Mouse (Mus musculus) midbrain, embryonic 16.5 days (tissue): ENCODE data around the gene Cbr2. TPM values are rescaled to one million over a fixed set of nuclear protein-coding genes. Genes with fewer than 3 reads are reported as not detected.

ENCODE experiments used
- ATAC-seq: fragments of 200-750 bp; cut with Nextera tagmentation; 2 replicates; pipeline ENCODE4 v1.8.0; 2017; ENCODE audit warnings: moderate TSS enrichment
- H3K27ac ChIP-seq: fragments of 300-500 bp; sonication (generic); 2 replicates; pipeline ENCODE4 v1.5.1; 2014; ENCODE audit warnings: mild to moderate bottlenecking, low read length, mixed read lengths
- H3K27me3 ChIP-seq: fragments of 300-500 bp; sonication (generic); 2 replicates; pipeline ENCODE4 v1.6.1; 2014; ENCODE audit warnings: low read depth, low read length, mixed read lengths; ENCODE audit not compliant: control insufficient read depth, insufficient read depth
- H3K36me3 ChIP-seq: fragments of 300-500 bp; sonication (generic); 2 replicates; pipeline ENCODE4 v1.6.1; 2014; ENCODE audit warnings: mild to moderate bottlenecking, low read length, moderate library complexity, mixed read lengths; ENCODE audit not compliant: control insufficient read depth, insufficient read depth
- H3K4me1 ChIP-seq: fragments of 300-500 bp; sonication (generic); 2 replicates; pipeline ENCODE4 v1.6.1; 2014; ENCODE audit warnings: mild to moderate bottlenecking, low read length, mixed read lengths; ENCODE audit not compliant: control insufficient read depth, insufficient read depth
- H3K4me2 ChIP-seq: fragments of 300-500 bp; sonication (generic); 2 replicates; pipeline ENCODE4 v1.6.1; 2014; ENCODE audit warnings: mild to moderate bottlenecking, low read length, mixed read lengths
- H3K4me3 ChIP-seq: fragments of 300-500 bp; sonication (generic); 2 replicates; pipeline ENCODE4 v1.5.1; 2014; ENCODE audit warnings: low read depth, mild to moderate bottlenecking, low read length, moderate library complexity, mixed read lengths
- H3K9ac ChIP-seq: fragments of 300-500 bp; sonication (generic); 2 replicates; pipeline ENCODE4 v1.6.1; 2014; ENCODE audit warnings: low read depth, low read length, mixed read lengths
- H3K9me3 ChIP-seq: fragments of 300-500 bp; sonication (generic); replicated peaks from 2 replicates; pipeline ENCODE4 v1.6.1; 2014; ENCODE audit warnings: mild to moderate bottlenecking, low read length, mixed read lengths; ENCODE audit not compliant: control insufficient read depth, poor library complexity, severe bottlenecking
- WGBS: fragments of 180-500 bp; shearing (Covaris S2); extraction: QIAGEN DNeasy Blood & Tissue Kit; methylation state at CpG from one replicate; pipeline ENCODE4 v1.1.7; 2014; 5-methylcytosine and 5-hydroxymethylcytosine counted together
- polyA plus RNA-seq: library from polyadenylated mRNA; unstranded; fragments of >200 nt; fragmentation: Nextera tagmentation; extraction: Ambion mirVana; gene quantifications from 2 replicates; pipeline ENCODE4 v1.2.1, GENCODE M21; 2015

Gene Cbr2
- polyA plus RNA-seq, 1 experiment from 2014 or later = 0.87 TPM

- Histone ChIP-seq H3K9me3 (no peaks in the 10 kb centered on the region), H3K4me3 (no peak overlapping the region), H3K9ac (no peak overlapping the region), H3K4me1 (peaks cover 26% of the 10 kb centered on the region), H3K4me2 (no peak overlapping the region), H3K27me3 (no peaks in the 10 kb centered on the region), H3K36me3 (peaks cover 8% of the 10 kb centered on the region), H3K27ac (no peak overlapping the region)
- ATAC-seq = no peak
- WGBS = 29% methylated on average over 5 of the region's 5 CpGs
Observed at GRCm38 (mm10) chr11:120707969-120708368, 23.9 kb downstream of the Cbr2 start.

- 10% methylated on average over 11 of the region's 12 CpGs for WGBS
Observed at GRCm38 (mm10) chr11:120707225-120707624, 24.7 kb downstream of the Cbr2 start.

GRCm38 (mm10) chr11:120706120-120706519 lies 25.8 kb downstream of the Cbr2 start:
- no peak for ATAC-seq
- 64% methylated on average over 5 of the region's 5 CpGs for WGBS
- H3K27ac ChIP-seq = no peak overlapping the region

More at GRCm38 (mm10) chr11:120707225-120707624, 24.7 kb downstream of the Cbr2 start:
- Histone ChIP-seq H3K4me2 (no peak overlapping the region), H3K36me3 (peaks cover 8% of the 10 kb centered on the region), H3K9ac (no peak overlapping the region), H3K4me1 (peaks cover 19% of the 10 kb centered on the region), H3K4me3 (no peak overlapping the region), H3K9me3 (no peaks in the 10 kb centered on the region), H3K27ac (no peak overlapping the region), H3K27me3 (no peaks in the 10 kb centered on the region)
- no peak for ATAC-seq

GRCm38 (mm10) chr11:120704486-120705325 lies 27.2 kb downstream of the Cbr2 start:
- 16% methylated on average over 8 of the region's 8 CpGs for WGBS
- H3K27ac ChIP-seq = no peak overlapping the region
- H3K4me3 ChIP-seq = no peak overlapping the region
- H3K36me3 ChIP-seq = peaks cover 10% of the 10 kb centered on the region
- no peaks in the 10 kb centered on the region for H3K9me3 ChIP-seq
- H3K9ac ChIP-seq = peak overlapping the region; percentile 39; the same call in 1 of the 2 replicates
- ATAC-seq = peak; percentile 31; the same call in 1 of the 2 replicates
- H3K4me2 ChIP-seq = no peak overlapping the region
- H3K4me1 ChIP-seq = peaks cover 19% of the 10 kb centered on the region
- no peaks in the 10 kb centered on the region for H3K27me3 ChIP-seq

More at GRCm38 (mm10) chr11:120706120-120706519, 25.8 kb downstream of the Cbr2 start:
- peaks cover 11% of the 10 kb centered on the region for H3K36me3 ChIP-seq
- no peak overlapping the region for H3K9ac ChIP-seq
- no peak overlapping the region for H3K4me3 ChIP-seq
- H3K9me3 ChIP-seq = no peaks in the 10 kb centered on the region
- no peaks in the 10 kb centered on the region for H3K27me3 ChIP-seq
- peaks cover 19% of the 10 kb centered on the region for H3K4me1 ChIP-seq
- H3K4me2 ChIP-seq = no peak overlapping the region

GRCm38 (mm10) chr11:120703696-120704454 lies 28.0 kb downstream of the Cbr2 start:
- H3K9ac ChIP-seq = peak overlapping the region; percentile 39
- no peak overlapping the region for H3K27ac ChIP-seq
- H3K4me2 ChIP-seq = no peak overlapping the region
- H3K36me3 ChIP-seq = peaks cover 5% of the 10 kb centered on the region
- no peaks in the 10 kb centered on the region for H3K9me3 ChIP-seq
- ATAC-seq = no peak
- WGBS = 37% methylated on average over 15 of the region's 15 CpGs
- no peaks in the 10 kb centered on the region for H3K27me3 ChIP-seq
- peaks cover 19% of the 10 kb centered on the region for H3K4me1 ChIP-seq
- H3K4me3 ChIP-seq = no peak overlapping the region

- Histone ChIP-seq H3K4me2 (no peak overlapping the region), H3K4me3 (no peak overlapping the region), H3K9ac (no peak overlapping the region), H3K4me1 (peaks cover 6% of the 10 kb centered on the region; the same call in 1 of the 2 replicates), H3K27ac (no peak overlapping the region), H3K9me3 (no peaks in the 10 kb centered on the region), H3K27me3 (no peaks in the 10 kb centered on the region), H3K36me3 (peaks cover 4% of the 10 kb centered on the region; the same call in 1 of the 2 replicates)
- no peak for ATAC-seq
- 70% methylated on average over 10 of the region's 10 CpGs for WGBS
Observed at GRCm38 (mm10) chr11:120697741-120698140, 34.2 kb downstream of the Cbr2 start.

- no peak for ATAC-seq
- WGBS = 92% methylated on average over 6 of the region's 6 CpGs
- H3K4me2 ChIP-seq = no peak overlapping the region
- H3K27me3 ChIP-seq = no peaks in the 10 kb centered on the region
- H3K9me3 ChIP-seq = no peaks in the 10 kb centered on the region
- no peak overlapping the region for H3K27ac ChIP-seq
- peaks cover 4% of the 10 kb centered on the region; the same call in 1 of the 2 replicates for H3K36me3 ChIP-seq
- H3K4me1 ChIP-seq = peaks cover 6% of the 10 kb centered on the region; the same call in 1 of the 2 replicates
- H3K4me3 ChIP-seq = no peak overlapping the region
- no peak overlapping the region for H3K9ac ChIP-seq
Observed at GRCm38 (mm10) chr11:120696568-120696967, 35.3 kb downstream of the Cbr2 start.

GRCm38 (mm10) chr11:120695641-120696040 lies 36.3 kb downstream of the Cbr2 start:
- Histone ChIP-seq H3K27me3 (no peaks in the 10 kb centered on the region), H3K4me1 (peaks cover 6% of the 10 kb centered on the region; the same call in 1 of the 2 replicates), H3K36me3 (no peaks in the 10 kb centered on the region), H3K4me3 (no peak overlapping the region), H3K4me2 (no peak overlapping the region), H3K27ac (0 out of 2 replicates have a peak overlapping the region, but pooled peaks have one; percentile 5), H3K9ac (no peak overlapping the region), H3K9me3 (no peaks in the 10 kb centered on the region)
- peak; percentile 63 for ATAC-seq
- 40% methylated on average over 12 of the region's 12 CpGs for WGBS
